Comparison of ENCODE assay signal across 8 mouse cellular contexts in genomic region chr15:61770721-61771542, GRCm38 (mm10).
A peak's percentile ranks its signal among the peaks of the same experiment; 100 is the strongest.
DNase-seq lines count a peak whose midpoint lies in the region; ATAC-seq lines count a peak whose summit lies in the region.

No protein-coding gene starts in this region.

- intact Hi-C loops in left cerebral cortex, postnatal 25 days (cut with DNase I) = loop anchor here (10.0 kb wide), 1 partner anchor 346 kb away; no protein-coding TSS in a partner anchor
- intact Hi-C loops in gastrocnemius, postnatal 36 days (cut with DNase I) = no loop called here

- ATAC-seq in granulocyte monocyte progenitor cell, adult 5-6 weeks (replicated peaks; ENCODE audit: poor library complexity, severe bottlenecking) = peak; percentile 74

- DNase-seq in 3T3-L1 (ENCODE audit: low read depth, low spot score) = peak; percentile 61
- peak; percentile 70 for DNase-seq in Muller cell, postnatal 12 days (ENCODE audit: inconsistent ontology term)
- DNase-seq in left cerebral cortex, postnatal 25 days (ENCODE audit: low spot score in 2 of 2) = peak; percentile 34 to 69
- peak; percentile 31 for DNase-seq in telencephalon, adult 2 months (ENCODE audit: low read depth, low spot score)
- no peak for DNase-seq in testis, postnatal 14 days (ENCODE audit: low spot score)
- DNase-seq in gastrocnemius, postnatal 36 days = no peak
- DNase-seq in layer of hippocampus, adult 9-10 months (ENCODE audit: low spot score) = no peak

Comparison
In these comparisons a context has a peak if more than half of its experiments do, and no peak if none do; other contexts are left out.
1. DNase-seq: peak in 3T3-L1 (single experiment), Muller cell, postnatal 12 days (single experiment), left cerebral cortex, postnatal 25 days (2 of 2) and telencephalon, adult 2 months (single experiment); none in testis, postnatal 14 days (single experiment), gastrocnemius, postnatal 36 days (0 of 2) and layer of hippocampus, adult 9-10 months (single experiment).